Mouse (Mus musculus) intestine, postnatal 0 days (tissue): Measurements from ENCODE around the gene Usp7. TPM values are rescaled to one million over a fixed set of nuclear protein-coding genes. Genes with fewer than 3 reads are reported as not detected.

Source experiments
- ATAC-seq: fragments of 200-750 bp; cut with Nextera tagmentation; 2 replicates; pipeline ENCODE4 v1.8.0; 2017; ENCODE audit warnings: mild to moderate bottlenecking, moderate TSS enrichment, moderate library complexity
- H3K27ac ChIP-seq: fragments of 300-500 bp; sonication (generic); 2 replicates; pipeline ENCODE4 v1.5.1; 2014; ENCODE audit warnings: mild to moderate bottlenecking, low read depth, low read length, moderate library complexity
- H3K27me3 ChIP-seq: fragments of 300-500 bp; sonication (generic); replicated peaks from 2 replicates; pipeline ENCODE4 v1.6.1; 2014; ENCODE audit warnings: low read length, mixed read lengths; ENCODE audit not compliant: control insufficient read depth, insufficient read depth
- H3K36me3 ChIP-seq: fragments of 300-500 bp; sonication (generic); 2 replicates; pipeline ENCODE4 v1.6.1; 2014; ENCODE audit warnings: mild to moderate bottlenecking, moderate library complexity; ENCODE audit not compliant: control insufficient read depth, insufficient read depth
- H3K4me1 ChIP-seq: fragments of 300-500 bp; sonication (generic); replicated peaks from 2 replicates; pipeline ENCODE4 v1.6.1; 2014; ENCODE audit warnings: antibody characterized with exemption, low read length, mixed read lengths; ENCODE audit not compliant: control insufficient read depth, insufficient read depth
- H3K4me2 ChIP-seq: fragments of 300-500 bp; sonication (generic); replicated peaks from 2 replicates; pipeline ENCODE4 v1.6.1; 2014; ENCODE audit warnings: low read depth, mild to moderate bottlenecking, moderate library complexity
- H3K4me3 ChIP-seq: fragments of 300-500 bp; sonication (generic); 2 replicates; pipeline ENCODE4 v1.5.1; 2014; ENCODE audit warnings: low read depth, low read length
- H3K9ac ChIP-seq: fragments of 300-500 bp; sonication (generic); 2 replicates; pipeline ENCODE4 v1.6.1; 2014; ENCODE audit warnings: mild to moderate bottlenecking, low read depth, low read length
- H3K9me3 ChIP-seq: fragments of 300-500 bp; sonication (generic); 2 replicates; pipeline ENCODE4 v1.6.1; 2016; ENCODE audit warnings: mixed run types; ENCODE audit not compliant: control insufficient read depth
- CTCF ChIP-seq: sonication (generic); IDR thresholded peaks from 2 replicates; pipeline ENCODE4 v1.5.1; 2016; ENCODE audit warnings: low read depth, mild to moderate bottlenecking, control low read depth, antibody characterized with exemption, moderate library complexity
- WGBS: fragments of 180-500 bp; shearing (Covaris S2); extraction: QIAGEN DNeasy Blood & Tissue Kit; methylation state at CpG from one replicate; pipeline ENCODE4 v1.1.7; 2014; 5-methylcytosine and 5-hydroxymethylcytosine counted together
- polyA plus RNA-seq: library from polyadenylated mRNA; unstranded; fragments of >200 nt; fragmentation: Nextera tagmentation; extraction: Ambion mirVana; gene quantifications from 2 replicates; pipeline ENCODE4 v1.2.1, GENCODE M21; 2015

Usp7 gene
- polyA plus RNA-seq, 1 experiment from 2014 or later = 16.3 TPM

DNA sequence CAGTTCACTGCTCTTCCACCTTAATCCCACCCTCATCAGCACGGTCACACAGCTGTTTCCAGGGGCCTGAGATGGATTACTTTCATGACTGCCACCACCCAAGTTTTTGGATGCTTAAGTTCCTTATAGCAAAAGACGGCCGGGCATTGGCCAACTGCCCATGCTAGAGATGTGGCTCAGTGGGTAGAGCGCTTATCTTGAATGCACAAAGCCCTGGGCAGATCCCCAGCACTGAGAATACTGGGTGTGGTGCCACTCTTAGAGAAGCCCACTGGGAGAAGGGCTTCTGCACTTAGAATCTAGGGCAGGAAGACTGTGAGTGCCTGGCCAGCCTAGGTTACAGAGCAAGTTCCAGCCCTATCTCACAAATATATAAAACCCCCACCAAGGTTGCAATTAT lies 113.4 kb downstream of the Usp7 start:
- Histone ChIP-seq H3K9ac (no peak overlapping the region), H3K9me3 (no peaks in the 10 kb centered on the region), H3K36me3 (no peaks in the 10 kb centered on the region), H3K27ac (no peak overlapping the region), H3K27me3 (no peaks in the 10 kb centered on the region), H3K4me3 (no peak overlapping the region), H3K4me2 (no peak overlapping the region), H3K4me1 (no peaks in the 10 kb centered on the region)
- ATAC-seq = no peak
- no peak for TF ChIP-seq CTCF
- 74% methylated on average over 4 of the region's 4 CpGs for WGBS

- H3K9ac ChIP-seq = no peak overlapping the region
- no peaks in the 10 kb centered on the region for H3K27me3 ChIP-seq
- no peaks in the 10 kb centered on the region for H3K4me1 ChIP-seq
- H3K27ac ChIP-seq = no peak overlapping the region
- WGBS = 46% methylated on average over 5 of the region's 5 CpGs
- H3K4me2 ChIP-seq = no peak overlapping the region
- TF ChIP-seq CTCF = no peak
- no peaks in the 10 kb centered on the region for H3K36me3 ChIP-seq
- no peak overlapping the region for H3K4me3 ChIP-seq
- ATAC-seq = no peak
- no peaks in the 10 kb centered on the region for H3K9me3 ChIP-seq
Observed at GRCm38 (mm10) chr16:8678035-8678434, 114.1 kb downstream of the Usp7 start.

DNA sequence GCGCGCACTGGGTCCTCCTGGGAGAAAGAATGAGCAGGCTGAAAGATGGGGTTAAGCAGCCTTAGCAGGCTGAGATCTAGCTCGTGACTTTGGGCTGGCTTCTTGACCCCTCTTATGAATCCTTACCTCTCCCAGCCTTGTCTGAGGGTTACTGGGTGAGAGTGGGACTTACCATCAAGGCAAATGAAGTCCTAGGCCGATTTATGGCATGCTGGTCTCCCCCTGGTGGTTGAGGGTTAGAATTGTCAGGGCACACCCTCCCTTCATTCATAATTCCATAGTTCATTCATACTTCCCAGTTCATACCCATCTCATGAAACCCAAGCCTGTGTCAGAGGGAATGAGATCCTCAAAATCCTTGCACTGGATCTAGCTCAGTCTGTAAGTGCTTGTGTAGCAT lies 115.3 kb downstream of the Usp7 start:
- peak; percentile 92 for TF ChIP-seq CTCF
- no peak overlapping the region for H3K27ac ChIP-seq
- ATAC-seq = no peak
- no peak overlapping the region for H3K4me2 ChIP-seq
- H3K27me3 ChIP-seq = no peaks in the 10 kb centered on the region
- no peak overlapping the region for H3K4me3 ChIP-seq
- WGBS = 56% methylated on average over 4 of the region's 4 CpGs
- no peaks in the 10 kb centered on the region for H3K4me1 ChIP-seq
- H3K9me3 ChIP-seq = no peaks in the 10 kb centered on the region
- no peak overlapping the region for H3K9ac ChIP-seq
- H3K36me3 ChIP-seq = no peaks in the 10 kb centered on the region

- H3K9me3 ChIP-seq = no peaks in the 10 kb centered on the region
- no peak for TF ChIP-seq CTCF
- H3K9ac ChIP-seq = no peak overlapping the region
- ATAC-seq = no peak
- no peak overlapping the region for H3K4me2 ChIP-seq
- WGBS = 83% methylated on average over 2 of the region's 2 CpGs
- H3K4me3 ChIP-seq = no peak overlapping the region
- no peak overlapping the region for H3K27ac ChIP-seq
- H3K36me3 ChIP-seq = no peaks in the 10 kb centered on the region
- no peaks in the 10 kb centered on the region for H3K4me1 ChIP-seq
- H3K27me3 ChIP-seq = no peaks in the 10 kb centered on the region
Observed at GRCm38 (mm10) chr16:8676228-8676627, 115.9 kb downstream of the Usp7 start.

- WGBS = 62% methylated on average over 8 of the region's 8 CpGs
- H3K36me3 ChIP-seq = no peaks in the 10 kb centered on the region
- peaks cover 2% of the 10 kb centered on the region for H3K4me1 ChIP-seq
- H3K4me2 ChIP-seq = no peak overlapping the region
- ATAC-seq = no peak
- H3K4me3 ChIP-seq = no peak overlapping the region
- no peaks in the 10 kb centered on the region for H3K9me3 ChIP-seq
- no peak for TF ChIP-seq CTCF
- no peaks in the 10 kb centered on the region for H3K27me3 ChIP-seq
- H3K9ac ChIP-seq = no peak overlapping the region
- no peak overlapping the region for H3K27ac ChIP-seq
Observed at GRCm38 (mm10) chr16:8675559-8675958, 116.5 kb downstream of the Usp7 start.

DNA sequence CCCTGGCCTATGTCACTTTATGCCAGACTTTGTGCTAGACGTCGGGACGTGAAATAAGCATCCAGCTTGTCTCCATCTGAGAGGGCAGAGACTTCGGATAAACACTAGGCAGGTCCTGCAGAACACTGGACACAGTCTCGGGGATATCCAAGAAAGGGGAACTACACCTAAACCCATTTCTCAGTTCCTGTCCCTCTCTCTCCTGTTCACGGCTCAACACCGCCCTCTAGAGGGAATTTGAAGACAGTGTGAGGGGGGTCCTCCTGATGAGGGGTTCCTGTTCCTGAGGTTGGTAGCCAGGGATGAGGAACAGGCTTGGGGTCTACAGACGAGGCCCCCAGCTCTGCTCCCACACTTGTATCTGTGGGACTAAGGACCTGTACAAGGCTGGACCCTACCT lies 117.9 kb downstream of the Usp7 start:
- Histone ChIP-seq H3K9ac (no peak overlapping the region), H3K27me3 (no peaks in the 10 kb centered on the region), H3K4me3 (no peak overlapping the region), H3K27ac (no peak overlapping the region), H3K4me2 (peak overlapping the region; percentile 17; the same call in 1 of the 2 replicates), H3K4me1 (peaks cover 6% of the 10 kb centered on the region), H3K36me3 (peaks cover under 1% of the 10 kb centered on the region; the same call in 1 of the 2 replicates), H3K9me3 (no peaks in the 10 kb centered on the region)
- 6% methylated on average over 8 of the region's 8 CpGs for WGBS
- peak; percentile 91 for TF ChIP-seq CTCF
- ATAC-seq = no peak

DNA sequence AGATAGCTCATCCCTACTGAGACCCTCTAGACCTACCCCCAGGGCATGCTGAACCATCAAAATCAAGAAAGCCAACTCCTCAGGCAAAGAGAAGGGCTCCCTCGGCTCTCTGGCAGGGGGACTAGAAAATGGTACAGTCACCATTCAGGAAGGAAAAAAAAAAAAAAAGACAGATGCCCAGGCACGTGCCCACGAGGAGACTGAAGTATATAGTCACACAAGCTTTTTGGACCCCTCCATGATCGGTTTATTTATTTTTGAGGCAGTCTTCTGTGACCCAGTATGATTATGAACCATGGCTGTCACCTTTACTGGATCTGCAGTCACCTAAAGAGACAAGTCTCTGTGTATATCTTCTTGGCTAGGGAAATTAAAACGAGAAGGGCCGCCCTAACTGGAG lies 118.8 kb downstream of the Usp7 start:
- Histone ChIP-seq H3K4me2 (no peak overlapping the region), H3K36me3 (peaks cover 7% of the 10 kb centered on the region; the same call in 1 of the 2 replicates), H3K27ac (no peak overlapping the region), H3K9ac (no peak overlapping the region), H3K4me3 (no peak overlapping the region), H3K27me3 (no peaks in the 10 kb centered on the region), H3K9me3 (no peaks in the 10 kb centered on the region), H3K4me1 (peaks cover 6% of the 10 kb centered on the region)
- TF ChIP-seq CTCF = no peak
- no peak for ATAC-seq
- 72% methylated on average over 6 of the region's 6 CpGs for WGBS
